Mouse (Mus musculus): ENCODE results near the gene Fnbp1l.

Fnbp1l gene

GRCm38 (mm10) chr3:122618991-122619930 lies at the start of gene Fnbp1l:
Fnbp1l (minus strand) TSS chr3:122619715.
- DNase-seq = peak; percentile 89

GRCm38 (mm10) chr3:122660795-122661194 lies 41.3 kb upstream of the Fnbp1l start:
- DNase-seq = no peak

GRCm38 (mm10) chr3:122659261-122659917 lies 39.9 kb upstream of the Fnbp1l start:
- DNase-seq = no peak

GRCm38 (mm10) chr3:122647195-122647837 lies 27.8 kb upstream of the Fnbp1l start:
- DNase-seq = no peak

GRCm38 (mm10) chr3:122640286-122640685 lies 20.8 kb upstream of the Fnbp1l start:
- no peak for DNase-seq

- no peak for DNase-seq
Observed at GRCm38 (mm10) chr3:122639197-122639475, 19.6 kb upstream of the Fnbp1l start.

GRCm38 (mm10) chr3:122638329-122639196 lies 19.0 kb upstream of the Fnbp1l start:
- DNase-seq = peak; percentile 99

- DNase-seq = no peak
Observed at GRCm38 (mm10) chr3:122637280-122637679, 17.8 kb upstream of the Fnbp1l start.

GRCm38 (mm10) chr3:122635246-122635645 lies 15.7 kb upstream of the Fnbp1l start:
- DNase-seq = no peak

- no peak for DNase-seq
Observed at GRCm38 (mm10) chr3:122629580-122629979, 10.1 kb upstream of the Fnbp1l start.

- no peak for DNase-seq
Observed at GRCm38 (mm10) chr3:122628956-122629355, 9.4 kb upstream of the Fnbp1l start.

GRCm38 (mm10) chr3:122628546-122628945 lies 9.0 kb upstream of the Fnbp1l start:
- no peak for DNase-seq

GRCm38 (mm10) chr3:122627846-122628245 lies 8.3 kb upstream of the Fnbp1l start:
- DNase-seq = no peak

- DNase-seq = peak; percentile 43
Observed at GRCm38 (mm10) chr3:122624591-122624990, 5.1 kb upstream of the Fnbp1l start.

- DNase-seq = peak; percentile 49
Observed at GRCm38 (mm10) chr3:122620285-122620931, 893 bp upstream of the Fnbp1l start.

- DNase-seq = no peak
Observed at GRCm38 (mm10) chr3:122619931-122620284, 393 bp upstream of the Fnbp1l start.

- DNase-seq = peak; percentile 47
Observed at GRCm38 (mm10) chr3:122618402-122618801, 1.1 kb downstream of the Fnbp1l start.

GRCm38 (mm10) chr3:122617613-122618340 lies 1.7 kb downstream of the Fnbp1l start:
- no peak for DNase-seq

- no peak for DNase-seq
Observed at GRCm38 (mm10) chr3:122612537-122612936, 7.0 kb downstream of the Fnbp1l start.

GRCm38 (mm10) chr3:122611761-122612160 lies 7.8 kb downstream of the Fnbp1l start:
- DNase-seq = no peak

- no peak for DNase-seq
Observed at GRCm38 (mm10) chr3:122606105-122606801, 13.3 kb downstream of the Fnbp1l start.

All from right cerebral cortex, postnatal 4 days (tissue).